Mouse (Mus musculus): ENCODE measurements at regions not wholly inside any gene's neighbourhood (a gene's known extent, or its start where the extent isn't known, plus 50 kb on each side); places are given as distances from the start of the nearest gene placed in this dataset.

- DNase-seq, result no peak
Measured at GRCm38 (mm10) chr13:37468304-37469178, 123.5 kb downstream of the Ly86 start.

DNA sequence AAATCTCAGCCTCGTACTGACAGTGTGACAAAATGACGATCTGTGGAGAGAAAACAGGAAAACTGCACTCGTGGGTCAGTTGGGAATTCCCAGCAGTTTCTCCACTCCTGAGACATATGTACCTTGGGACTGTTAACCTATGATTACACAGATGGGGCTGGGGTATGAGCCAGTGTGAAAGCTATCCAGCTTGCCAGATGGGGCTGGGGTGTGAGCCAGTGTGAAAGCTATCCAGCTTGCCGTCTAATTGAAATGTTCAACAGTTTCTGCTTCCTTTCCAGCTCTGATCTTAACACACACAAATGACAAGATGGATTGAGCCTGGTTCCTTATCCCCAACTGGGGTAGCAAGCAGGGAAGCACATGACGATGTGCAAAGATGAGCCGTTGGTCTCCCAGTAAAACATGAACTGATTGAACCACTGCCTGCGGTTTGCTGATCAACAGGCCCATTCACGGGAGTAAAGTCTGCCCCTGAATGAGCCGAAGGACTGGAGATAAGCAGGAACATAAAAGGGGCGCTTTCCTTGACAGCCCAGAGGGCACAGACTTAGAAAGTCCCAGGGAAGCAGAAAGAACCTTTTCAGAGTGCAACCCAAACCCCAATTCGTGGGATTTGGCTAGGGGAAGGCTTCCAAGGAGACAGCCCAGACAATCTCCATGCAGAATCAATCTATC is 125.4 kb downstream of the Ly86 start:
- DNase-seq, result no peak

DNA sequence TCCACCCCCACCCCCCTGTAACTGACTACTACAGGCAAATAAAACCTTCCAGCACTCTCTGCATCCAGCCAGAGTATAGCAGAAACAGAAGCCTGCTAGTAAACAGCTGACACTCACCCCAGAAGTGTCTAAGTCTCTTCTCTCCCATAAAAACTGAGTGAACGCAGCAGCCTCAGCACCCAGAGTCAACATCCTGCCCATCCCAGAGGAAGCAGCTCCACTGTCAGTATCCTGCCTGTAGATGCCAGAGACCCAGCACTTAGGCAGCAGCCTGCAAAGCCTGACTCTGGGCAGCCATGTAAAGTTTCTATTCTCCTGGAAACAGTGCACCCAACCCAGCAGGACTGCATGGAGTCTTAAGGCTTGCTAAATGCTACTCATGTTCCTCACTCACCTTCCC is 128.4 kb downstream of the Ly86 start:
- DNase-seq, result no peak

GRCm38 (mm10) chr13:37475804-37476203 is 130.8 kb downstream of the Ly86 start:
- no peak for DNase-seq

GRCm38 (mm10) chr13:37476256-37477053 is 131.4 kb downstream of the Ly86 start:
- no peak for DNase-seq

DNA sequence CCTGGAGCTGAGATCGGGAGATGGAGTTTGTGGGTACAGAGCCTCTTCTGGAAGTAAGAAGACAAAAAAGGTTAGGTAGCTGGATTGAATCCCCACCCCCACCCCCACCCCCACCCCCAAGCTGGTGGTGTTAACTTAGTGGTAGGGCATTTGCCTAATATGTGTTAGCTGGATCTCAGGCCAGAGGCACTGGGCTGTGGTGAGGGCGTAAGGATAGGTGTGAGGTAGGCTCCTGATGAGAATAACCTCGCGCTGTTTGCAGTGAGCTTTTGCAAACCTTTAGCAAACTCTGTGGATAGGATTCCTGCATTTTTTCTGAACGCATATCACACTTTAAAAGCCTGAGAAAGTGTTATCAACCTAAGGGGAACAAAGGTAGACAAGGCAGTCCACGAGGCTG is 132.3 kb downstream of the Ly86 start:
- no peak for DNase-seq

DNA sequence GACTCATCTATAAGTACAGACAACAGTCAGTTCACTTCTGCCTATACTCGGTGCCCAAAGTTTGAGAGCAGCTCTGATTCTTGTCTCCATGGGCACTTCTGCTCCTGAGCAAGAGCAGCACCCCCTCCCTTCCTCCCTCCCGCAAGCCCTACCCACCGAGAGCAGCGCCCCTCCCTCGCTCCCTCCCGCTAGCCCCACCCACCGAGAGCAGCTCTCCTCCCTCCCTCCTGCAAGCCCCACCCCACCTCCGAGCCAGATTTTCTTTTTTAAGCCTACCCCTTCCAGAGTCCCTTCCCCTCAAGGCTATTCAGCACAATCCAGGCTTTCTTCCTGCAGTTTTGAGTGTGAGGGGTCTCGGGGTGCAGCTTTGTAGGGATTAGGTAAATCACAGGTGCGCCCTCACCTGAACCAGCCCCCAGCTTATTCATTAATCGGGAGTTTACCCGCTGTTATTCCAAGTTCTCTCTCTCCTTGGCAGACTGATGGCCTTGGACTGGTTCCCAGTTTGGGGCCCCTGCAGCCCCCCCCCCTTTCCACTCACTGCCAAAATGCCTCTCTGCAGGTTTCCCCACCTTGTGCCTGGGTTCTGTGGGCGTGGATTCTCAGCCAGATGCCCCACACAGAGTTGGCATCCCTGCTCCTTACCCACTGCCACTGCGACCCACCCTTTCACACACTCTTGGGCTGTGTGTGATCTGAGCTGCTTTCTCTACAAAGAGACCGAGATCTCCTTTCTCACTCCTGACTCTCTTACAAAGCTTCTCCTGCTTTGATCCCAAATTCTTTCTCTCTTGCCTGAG is 132.9 kb downstream of the Ly86 start:
- DNase-seq, result peak; percentile 32

DNA sequence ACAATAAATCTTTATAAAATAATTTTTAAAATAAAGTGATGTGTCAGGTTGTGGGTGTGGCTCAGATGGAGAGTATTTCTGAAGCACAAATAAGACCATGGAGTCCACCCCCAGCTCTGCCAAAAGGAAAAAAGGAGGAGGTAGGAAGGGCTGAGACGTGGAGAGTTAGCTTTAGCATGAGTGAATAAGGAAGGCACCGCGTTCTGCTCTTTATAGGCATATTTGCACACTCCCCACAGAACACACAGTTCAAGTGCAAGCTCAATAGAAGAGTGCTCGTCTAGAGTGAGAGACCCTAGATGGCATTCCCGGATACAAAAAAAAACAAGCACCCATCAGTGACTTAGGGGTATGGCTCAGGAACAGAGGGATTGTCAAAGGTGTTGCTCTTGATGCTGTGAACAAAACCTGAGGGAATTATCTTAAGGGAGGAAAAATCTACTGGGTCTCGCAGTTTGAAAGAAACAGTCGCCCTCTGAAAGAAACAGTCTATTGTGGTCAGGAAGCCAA is 134.2 kb downstream of the Ly86 start:
- no peak for DNase-seq

GRCm38 (mm10) chr13:37481514-37481913 is 136.5 kb downstream of the Ly86 start:
- no peak for DNase-seq

DNA sequence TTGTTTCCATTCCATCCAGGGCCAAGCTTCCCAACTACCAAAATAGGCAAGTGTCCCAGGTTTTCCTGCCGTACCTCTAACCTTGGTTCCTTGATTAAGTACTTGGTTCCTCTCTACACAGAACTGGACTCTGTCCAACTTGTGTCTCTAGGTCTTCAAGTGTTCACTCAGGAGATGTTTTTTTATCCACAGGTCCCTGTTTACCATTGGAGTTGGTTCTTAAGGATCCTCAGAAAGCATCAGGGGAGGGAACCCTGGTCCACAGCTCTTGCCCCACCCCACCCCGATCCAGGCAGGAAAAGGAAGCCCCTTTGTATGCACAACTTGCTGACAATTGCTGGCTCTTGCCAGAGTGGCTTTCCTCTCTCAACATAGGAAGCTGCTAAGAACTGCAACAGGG is 137.0 kb downstream of the Ly86 start:
- DNase-seq, result no peak

GRCm38 (mm10) chr13:37482589-37482988 is 137.6 kb downstream of the Ly86 start:
- peak; percentile 50 for DNase-seq

GRCm38 (mm10) chr13:37483010-37483855 is 138.2 kb downstream of the Ly86 start:
- peak; percentile 49 for DNase-seq

- no peak for DNase-seq
Measured at GRCm38 (mm10) chr13:37484631-37485030, 139.6 kb downstream of the Ly86 start.

- no peak for DNase-seq
Measured at GRCm38 (mm10) chr13:37492115-37493001, 147.3 kb downstream of the Ly86 start.

GRCm38 (mm10) chr13:37493331-37493730 is 148.3 kb downstream of the Ly86 start:
- DNase-seq, result no peak

- no peak for DNase-seq
Measured at GRCm38 (mm10) chr13:37495272-37495932, 150.4 kb downstream of the Ly86 start.

GRCm38 (mm10) chr13:37497986-37498385 is 153.0 kb downstream of the Ly86 start:
- DNase-seq, result no peak

DNA sequence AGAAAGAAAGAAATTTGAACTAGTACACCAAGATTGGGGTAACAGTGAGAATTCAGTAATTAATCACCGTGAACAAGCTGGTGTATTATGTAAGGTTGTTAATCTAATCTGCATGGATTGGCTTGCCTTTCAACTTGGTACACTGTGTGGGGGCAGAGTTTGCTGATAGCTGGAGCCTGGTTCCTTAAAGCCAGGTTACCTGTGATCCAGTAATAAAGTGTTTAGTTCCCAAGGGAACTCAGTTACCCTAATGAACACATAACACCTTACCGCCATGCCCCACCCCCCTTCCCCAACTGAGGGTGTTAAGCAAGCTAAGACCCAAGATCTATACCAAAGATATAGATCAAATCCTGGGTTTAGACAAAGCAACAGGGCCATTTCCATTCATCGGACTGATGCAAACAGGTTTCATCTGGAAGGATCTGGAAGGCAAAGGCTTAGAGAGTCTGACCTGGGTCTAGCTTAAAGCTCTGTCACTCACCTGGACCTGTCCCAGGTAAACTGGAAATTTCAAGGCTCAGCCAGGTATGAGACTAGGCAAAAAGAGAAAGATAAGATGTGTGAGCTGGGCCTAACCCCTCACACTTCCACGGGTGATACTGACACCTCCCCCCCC is 155.8 kb downstream of the Ly86 start:
- DNase-seq, result no peak

- DNase-seq, result no peak
Measured at GRCm38 (mm10) chr13:37503449-37503848, 158.4 kb downstream of the Ly86 start.

Measured in gastrocnemius, postnatal 10 days (tissue).